Mouse (Mus musculus): Measurements from ENCODE around the gene Pram1. TPM values are rescaled to one million over a fixed set of nuclear protein-coding genes. Genes with fewer than 3 reads are reported as not detected.

Gene Pram1
- polyA plus RNA-seq, 1 experiment from 2014 or later: 0.69 TPM

Other genes starting within 250 kb of the Pram1 start
- 7.3 and 7.8 TPM in 2 replicates for gene Zfp101, start 243.4 kb upstream of the Pram1 start, polyA plus RNA-seq (2014; fragmentation: Nextera tagmentation; extraction: Ambion mirVana)
- gene Actl9, start 205.2 kb upstream of the Pram1 start, polyA plus RNA-seq (2014; fragmentation: Nextera tagmentation; extraction: Ambion mirVana): not detected in 2 replicates
- gene Adamts10, start 113.9 kb upstream of the Pram1 start, polyA plus RNA-seq (2014; fragmentation: Nextera tagmentation; extraction: Ambion mirVana): 28.9 and 32.7 TPM in 2 replicates
- 2.1 and 4.0 TPM in 2 replicates for gene Myo1f, start 82.3 kb upstream of the Pram1 start, polyA plus RNA-seq (2014; fragmentation: Nextera tagmentation; extraction: Ambion mirVana)
- gene Zfp414, start 9.0 kb upstream of the Pram1 start, polyA plus RNA-seq (2014; fragmentation: Nextera tagmentation; extraction: Ambion mirVana): 48.4 and 51.5 TPM in 2 replicates
- 185 and 197 TPM in 2 replicates for gene Hnrnpm, start 48.8 kb downstream of the Pram1 start, polyA plus RNA-seq (2014; fragmentation: Nextera tagmentation; extraction: Ambion mirVana)
- gene March2, start 80.6 kb downstream of the Pram1 start, polyA plus RNA-seq (2014; fragmentation: Nextera tagmentation; extraction: Ambion mirVana): 71.0 and 85.3 TPM in 2 replicates
- 300 and 314 TPM in 2 replicates for gene Rab11b, start 122.5 kb downstream of the Pram1 start, polyA plus RNA-seq (2014; fragmentation: Nextera tagmentation; extraction: Ambion mirVana)
- 13.5 and 16.4 TPM in 2 replicates for gene Angptl4, start 143.8 kb downstream of the Pram1 start, polyA plus RNA-seq (2014; fragmentation: Nextera tagmentation; extraction: Ambion mirVana)
- gene Kank3, start 172.5 kb downstream of the Pram1 start, polyA plus RNA-seq (2014; fragmentation: Nextera tagmentation; extraction: Ambion mirVana): 53.8 and 54.2 TPM in 2 replicates
- gene Rps28, start 186.5 kb downstream of the Pram1 start, polyA plus RNA-seq (2014; fragmentation: Nextera tagmentation; extraction: Ambion mirVana): 653 and 768 TPM in 2 replicates
- 628 and 707 TPM in 2 replicates for gene Ndufa7, start 186.5 kb downstream of the Pram1 start, polyA plus RNA-seq (2014; fragmentation: Nextera tagmentation; extraction: Ambion mirVana)
- 43.5 and 49.2 TPM in 2 replicates for gene Cd320, start 205.0 kb downstream of the Pram1 start, polyA plus RNA-seq (2014; fragmentation: Nextera tagmentation; extraction: Ambion mirVana)
- gene Gm7029, start 235.8 kb downstream of the Pram1 start, polyA plus RNA-seq (2014; fragmentation: Nextera tagmentation; extraction: Ambion mirVana): not detected in 2 replicates

Data from heart, embryonic 14.5 days (tissue).